Mouse (Mus musculus): ENCODE data around the gene Sox30.

- TF ChIP-seq CTCF (IDR thresholded peaks at IDR 0.05; ENCODE audit: borderline replicate concordance, control insufficient read depth, extremely low read depth, insufficient read depth, low read length, poor library complexity) (no peak), POLR2A (IDR thresholded peaks at IDR 0.05; ENCODE audit: control insufficient read depth, extremely low read depth, insufficient read depth, low read length, poor library complexity) (no peak)
Measured at GRCm38 (mm10) chr11:45974466-45974865, 5.6 kb upstream of the Sox30 start.

Data from thymus, adult 2 months (tissue).